Mouse (Mus musculus) lung, postnatal 0 days (tissue): ENCODE results near the gene Ehd1. TPM values are rescaled to one million over a fixed set of nuclear protein-coding genes. Genes with fewer than 3 reads are reported as not detected.
A peak's percentile ranks its signal among the peaks of the same experiment; 100 is the strongest.

Experiments used
- ATAC-seq: fragments of 200-750 bp; cut with Nextera tagmentation; 2 replicates; pipeline ENCODE4 v1.8.0; 2017; ENCODE audit warnings: moderate library complexity
- DNase-seq: peaks from one replicate; pipeline ENCODE4 v3.0.0-alpha.2; 2016; ENCODE audit warnings: low spot score
- H3K27ac ChIP-seq: fragments of 300-500 bp; sonication (generic); 2 replicates; pipeline ENCODE4 v1.5.1; 2014; ENCODE audit warnings: antibody characterized with exemption, mild to moderate bottlenecking, low read length, mixed read lengths
- H3K27me3 ChIP-seq: fragments of 300-500 bp; sonication (generic); replicated peaks from 2 replicates; pipeline ENCODE4 v1.6.1; 2014; ENCODE audit warnings: low read length, mixed read lengths; ENCODE audit not compliant: insufficient read depth
- H3K36me3 ChIP-seq: fragments of 300-500 bp; sonication (generic); 2 replicates; pipeline ENCODE4 v1.6.1; 2014; ENCODE audit warnings: low read length, mixed read lengths; ENCODE audit not compliant: insufficient read depth
- H3K4me1 ChIP-seq: fragments of 300-500 bp; sonication (generic); 2 replicates; pipeline ENCODE4 v1.6.1; 2014; ENCODE audit warnings: antibody characterized with exemption, low read depth, low read length, mixed read lengths; ENCODE audit not compliant: insufficient read depth
- H3K4me2 ChIP-seq: fragments of 300-500 bp; sonication (generic); replicated peaks from 2 replicates; pipeline ENCODE4 v1.6.1; 2014; ENCODE audit warnings: low read depth, mild to moderate bottlenecking, low read length, moderate library complexity, mixed read lengths
- H3K4me3 ChIP-seq: fragments of 300-500 bp; sonication (generic); 2 replicates; pipeline ENCODE4 v1.5.1; 2014; ENCODE audit warnings: low read depth, low read length
- H3K9ac ChIP-seq: fragments of 300-500 bp; sonication (generic); replicated peaks from 2 replicates; pipeline ENCODE4 v1.6.1; 2014; ENCODE audit warnings: low read depth, mild to moderate bottlenecking
- H3K9me3 ChIP-seq: fragments of 300-500 bp; sonication (generic); 2 replicates; pipeline ENCODE4 v1.6.1; 2016; ENCODE audit warnings: low read length, mixed read lengths
- CTCF ChIP-seq: IDR thresholded peaks from 2 replicates; pipeline ENCODE4 v1.5.1; 2016; ENCODE audit warnings: antibody characterized with exemption, mild to moderate bottlenecking
- EP300 ChIP-seq: IDR thresholded peaks from 2 replicates; pipeline ENCODE4 v1.6.1; 2016; ENCODE audit warnings: antibody characterized with exemption, mild to moderate bottlenecking, control low read depth
- WGBS: fragments of 180-500 bp; shearing (Covaris S2); extraction: QIAGEN DNeasy Blood & Tissue Kit; methylation state at CpG from one replicate; pipeline ENCODE4 v1.1.7; 2014; 5-methylcytosine and 5-hydroxymethylcytosine counted together
- polyA plus RNA-seq: library from polyadenylated mRNA; unstranded; fragments of >200 nt; fragmentation: Nextera tagmentation; extraction: Ambion mirVana; gene quantifications from 2 replicates; pipeline ENCODE4 v1.2.1, GENCODE M21; 2015

Ehd1 gene
- polyA plus RNA-seq, 1 experiment from 2014 or later = 115 TPM

GRCm38 (mm10) chr19:6253021-6253420 is 23.5 kb upstream of the Ehd1 start:
- H3K27ac ChIP-seq = no peak overlapping the region

GRCm38 (mm10) chr19:6260428-6260827 is 16.1 kb upstream of the Ehd1 start:
- Histone ChIP-seq H3K4me3 (no peak overlapping the region), H3K27me3 (no peaks in the 10 kb centered on the region), H3K4me1 (no peaks in the 10 kb centered on the region), H3K9ac (no peak overlapping the region), H3K27ac (no peak overlapping the region), H3K4me2 (no peak overlapping the region), H3K36me3 (peaks cover 39% of the 10 kb centered on the region), H3K9me3 (no peaks in the 10 kb centered on the region)
- ATAC-seq (no peak), DNase-seq (no peak)
- 60% methylated on average over 2 of the region's 2 CpGs for WGBS
- TF ChIP-seq EP300 (no peak), CTCF (peak; percentile 55)

More at GRCm38 (mm10) chr19:6253021-6253420, 23.5 kb upstream of the Ehd1 start:
- no peak for ATAC-seq
- no peak overlapping the region for H3K4me3 ChIP-seq
- no peaks in the 10 kb centered on the region for H3K27me3 ChIP-seq
- H3K9ac ChIP-seq = no peak overlapping the region
- H3K9me3 ChIP-seq = no peaks in the 10 kb centered on the region
- no peak overlapping the region for H3K4me2 ChIP-seq
- no peak for DNase-seq
- H3K36me3 ChIP-seq = peaks cover 62% of the 10 kb centered on the region
- H3K4me1 ChIP-seq = no peaks in the 10 kb centered on the region
- WGBS = 76% methylated on average over 4 of the region's 4 CpGs
- TF ChIP-seq EP300 = no peak
- TF ChIP-seq CTCF = no peak

GRCm38 (mm10) chr19:6260946-6261345 is 15.6 kb upstream of the Ehd1 start:
- H3K36me3 ChIP-seq = peaks cover 36% of the 10 kb centered on the region
- no peak overlapping the region for H3K27ac ChIP-seq
- DNase-seq (no peak), ATAC-seq (no peak)
- no peak overlapping the region for H3K4me3 ChIP-seq
- no peaks in the 10 kb centered on the region for H3K27me3 ChIP-seq
- no peaks in the 10 kb centered on the region for H3K4me1 ChIP-seq
- H3K9me3 ChIP-seq = no peaks in the 10 kb centered on the region
- H3K9ac ChIP-seq = no peak overlapping the region
- 82% methylated on average over 4 of the region's 4 CpGs for WGBS
- TF ChIP-seq EP300 = no peak
- peak; percentile 49 for TF ChIP-seq CTCF
- no peak overlapping the region for H3K4me2 ChIP-seq

- H3K4me2 ChIP-seq = no peak overlapping the region
- 93% methylated on average over 14 of the region's 14 CpGs for WGBS
- H3K27me3 ChIP-seq = no peaks in the 10 kb centered on the region
- H3K9me3 ChIP-seq = no peaks in the 10 kb centered on the region
- no peak overlapping the region for H3K27ac ChIP-seq
- H3K36me3 ChIP-seq = peaks cover 32% of the 10 kb centered on the region
- DNase-seq (no peak), ATAC-seq (no peak)
- no peak overlapping the region for H3K4me3 ChIP-seq
- TF ChIP-seq EP300 (no peak), CTCF (no peak)
- H3K4me1 ChIP-seq = no peaks in the 10 kb centered on the region
- no peak overlapping the region for H3K9ac ChIP-seq
Observed at GRCm38 (mm10) chr19:6261379-6261778, 15.1 kb upstream of the Ehd1 start.

GRCm38 (mm10) chr19:6262222-6262621 is 14.3 kb upstream of the Ehd1 start:
- no peaks in the 10 kb centered on the region for H3K9me3 ChIP-seq
- ATAC-seq = 0 out of 2 replicates have a peak, but pooled peaks have one; percentile 14
- H3K4me2 ChIP-seq = no peak overlapping the region
- TF ChIP-seq CTCF (peak; percentile 99), EP300 (no peak)
- no peak overlapping the region for H3K27ac ChIP-seq
- H3K9ac ChIP-seq = no peak overlapping the region
- WGBS = 55% methylated on average over 7 of the region's 7 CpGs
- no peaks in the 10 kb centered on the region; the same call in 1 of the 2 replicates for H3K4me1 ChIP-seq
- no peak overlapping the region for H3K4me3 ChIP-seq
- peaks cover 25% of the 10 kb centered on the region for H3K36me3 ChIP-seq
- H3K27me3 ChIP-seq = no peaks in the 10 kb centered on the region
- DNase-seq = peak; percentile 81

GRCm38 (mm10) chr19:6262839-6263433 is 13.6 kb upstream of the Ehd1 start:
- Histone ChIP-seq H3K9me3 (no peaks in the 10 kb centered on the region), H3K4me2 (no peak overlapping the region), H3K9ac (no peak overlapping the region), H3K27ac (no peak overlapping the region), H3K36me3 (peaks cover 18% of the 10 kb centered on the region), H3K27me3 (no peaks in the 10 kb centered on the region), H3K4me1 (no peaks in the 10 kb centered on the region; the same call in 1 of the 2 replicates), H3K4me3 (no peak overlapping the region)
- no peak for TF ChIP-seq EP300
- no peak for TF ChIP-seq CTCF
- 69% methylated on average over 8 of the region's 8 CpGs for WGBS
- DNase-seq = no peak
- no peak for ATAC-seq

GRCm38 (mm10) chr19:6264200-6264599 is 12.3 kb upstream of the Ehd1 start:
- Histone ChIP-seq H3K27ac (no peak overlapping the region), H3K36me3 (peaks cover 6% of the 10 kb centered on the region; the same call in 1 of the 2 replicates), H3K9me3 (no peaks in the 10 kb centered on the region), H3K4me1 (no peaks in the 10 kb centered on the region; the same call in 1 of the 2 replicates), H3K4me2 (no peak overlapping the region), H3K4me3 (no peak overlapping the region), H3K27me3 (no peaks in the 10 kb centered on the region), H3K9ac (no peak overlapping the region)
- ATAC-seq = no peak
- DNase-seq = no peak
- WGBS = 61% methylated on average over 9 of the region's 9 CpGs
- TF ChIP-seq EP300 (no peak), CTCF (no peak)
